Mouse (Mus musculus): ENCODE results near the gene Smtnl1. TPM values are rescaled to one million over a fixed set of nuclear protein-coding genes. Genes with fewer than 3 reads are reported as not detected.

Smtnl1 gene
- polyA plus RNA-seq, 1 experiment from 2014 or later: not detected

DNA sequence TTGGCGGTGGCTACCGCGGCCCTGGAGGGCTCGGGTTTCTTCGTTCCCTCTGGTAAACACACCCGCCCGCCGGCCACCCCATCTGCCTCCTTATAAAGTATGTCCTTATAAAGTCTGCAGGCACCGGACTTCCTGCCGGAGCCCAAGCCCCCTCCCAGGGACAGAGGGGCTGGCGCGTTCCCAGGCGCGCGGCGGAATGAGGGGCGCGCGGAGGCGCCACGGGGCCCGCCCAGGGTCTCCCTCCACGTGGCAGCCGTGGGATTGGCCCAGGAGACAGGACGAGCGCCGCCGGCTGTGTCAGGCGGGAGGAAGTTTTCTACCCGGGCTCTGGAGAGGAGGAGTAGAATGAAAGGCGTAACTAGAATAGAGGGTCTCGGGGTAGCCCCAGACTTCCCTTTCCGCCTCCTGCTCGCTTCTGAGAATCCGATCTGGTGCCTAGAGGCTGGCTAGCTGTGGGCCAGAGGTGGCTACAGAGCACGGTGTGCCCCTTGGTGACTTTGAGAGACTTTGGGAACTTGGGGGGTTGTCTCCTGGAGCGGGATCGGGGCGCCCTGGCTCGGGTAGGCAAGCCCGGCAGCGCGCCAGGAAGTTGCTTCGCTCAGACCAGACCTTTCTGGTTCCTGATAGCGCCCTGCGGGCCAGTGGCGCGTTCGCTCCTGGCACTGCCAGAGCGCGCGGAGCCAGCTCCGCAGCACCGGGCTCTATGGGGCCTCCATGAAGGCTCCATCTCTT lies 17.7 kb upstream of the Smtnl1 start:
- DNase-seq (ENCODE audit: low spot score): peak; percentile 85
- under 1% methylated on average over 54 of the region's 54 CpGs for WGBS
- H3K9ac ChIP-seq (ENCODE audit: low read depth, low read length): peak overlapping the region; percentile 83

DNA sequence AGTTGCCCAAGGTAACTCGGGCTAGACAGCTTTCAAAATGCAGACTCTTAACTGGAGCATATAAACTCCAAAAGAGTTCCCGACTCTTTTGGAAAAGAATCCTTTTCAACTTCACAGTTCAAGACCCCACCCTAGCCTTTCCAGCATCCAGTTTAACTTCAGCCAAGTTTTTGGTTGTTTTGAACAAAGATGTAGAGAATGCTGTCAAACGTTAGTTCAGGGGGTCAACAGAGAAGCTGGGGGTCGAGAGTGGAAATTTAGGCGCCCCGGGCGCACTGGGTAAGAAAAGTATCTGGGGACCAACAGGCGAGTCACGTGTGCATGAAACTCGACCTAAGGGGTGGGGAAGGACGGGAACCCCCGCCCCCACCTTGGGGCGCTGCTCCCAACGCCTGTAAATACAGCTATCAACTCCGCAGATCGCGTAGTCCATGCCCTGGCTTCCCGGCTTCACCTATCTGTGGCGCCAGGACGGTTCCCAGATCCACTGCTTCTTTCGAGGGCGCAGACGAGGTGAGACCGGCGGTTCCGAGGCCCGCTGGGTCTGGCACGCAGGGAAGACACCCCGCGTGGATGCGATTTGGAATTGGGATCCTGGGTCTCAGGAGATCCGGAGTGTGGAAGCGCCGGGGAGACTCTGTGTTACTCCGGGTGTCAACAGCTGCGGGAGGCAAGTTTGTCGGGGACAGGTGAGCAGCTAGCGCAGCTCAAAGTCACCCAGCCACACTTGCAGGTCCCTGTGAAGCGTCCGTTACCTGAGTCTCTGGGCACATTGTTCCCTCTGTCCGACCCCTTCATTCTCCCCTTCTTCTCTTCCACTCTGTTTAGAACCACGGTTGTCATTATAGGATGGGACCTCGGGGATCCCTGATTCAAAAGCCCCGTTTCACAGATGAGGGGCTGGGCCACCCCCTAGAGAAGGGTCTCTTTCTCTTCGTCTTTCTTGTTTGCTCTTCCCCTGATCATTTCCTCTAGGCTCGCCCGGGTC lies 16.8 kb upstream of the Smtnl1 start:
- Histone ChIP-seq H3K9ac (ENCODE audit: low read depth, low read length) (peak overlapping the region; percentile 83), H3K4me1 (replicated peaks; ENCODE audit: control insufficient read depth, insufficient read depth, low read length) (no peaks in the 10 kb centered on the region; the same call in 1 of the 2 replicates), H3K27ac (ENCODE audit: low read depth, low read length) (peak overlapping the region; percentile 77), H3K27me3 (ENCODE audit: control insufficient read depth, insufficient read depth, low read length) (peaks cover 15% of the 10 kb centered on the region), H3K4me3 (ENCODE audit: low read depth, low read length) (peak overlapping the region; percentile 61), H3K36me3 (ENCODE audit: control insufficient read depth, insufficient read depth, low read length) (no peaks in the 10 kb centered on the region), H3K9me3 (ENCODE audit: control insufficient read depth, low read length) (no peaks in the 10 kb centered on the region), H3K4me2 (replicated peaks; ENCODE audit: low read depth, low read length) (peak overlapping the region; percentile 94)
- WGBS: under 1% methylated on average over 47 of the region's 47 CpGs
- DNase-seq (ENCODE audit: low spot score) (peak; percentile 51), ATAC-seq (ENCODE audit: low FRiP score) (peak; percentile 26)

More for the DNA sequence above, 17.7 kb upstream of the Smtnl1 start:
- Histone ChIP-seq H3K9me3 (ENCODE audit: control insufficient read depth, low read length) (no peaks in the 10 kb centered on the region), H3K36me3 (ENCODE audit: control insufficient read depth, insufficient read depth, low read length) (no peaks in the 10 kb centered on the region), H3K27ac (ENCODE audit: low read depth, low read length) (peak overlapping the region; percentile 77), H3K4me3 (ENCODE audit: low read depth, low read length) (peak overlapping the region; percentile 61), H3K4me2 (replicated peaks; ENCODE audit: low read depth, low read length) (peak overlapping the region; percentile 94), H3K4me1 (replicated peaks; ENCODE audit: control insufficient read depth, insufficient read depth, low read length) (no peaks in the 10 kb centered on the region; the same call in 1 of the 2 replicates), H3K27me3 (ENCODE audit: control insufficient read depth, insufficient read depth, low read length) (peaks cover 15% of the 10 kb centered on the region)
- ATAC-seq (ENCODE audit: low FRiP score): peak; percentile 89

DNA sequence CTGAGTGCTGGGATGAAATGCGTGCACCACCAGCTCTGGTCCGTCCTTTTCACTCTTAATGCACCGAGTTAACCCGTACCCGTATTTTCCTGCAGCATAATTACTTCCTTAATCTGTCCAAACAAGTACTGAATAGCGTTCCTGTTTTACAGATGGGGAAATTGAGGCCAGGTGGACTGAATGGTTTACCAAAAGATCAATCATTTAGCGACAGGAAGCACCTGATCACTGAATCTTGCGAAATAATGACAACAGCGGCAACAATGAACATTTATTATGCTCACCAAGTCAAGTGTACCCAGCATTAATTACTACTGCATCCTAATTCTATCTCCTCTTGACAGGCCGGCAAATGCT lies 16.1 kb upstream of the Smtnl1 start, which contains the start of gene Slc43a1:
Gene Slc43a1, plus strand, starts transcription at position 258 of the 357 bp plus-strand sequence.
- Histone ChIP-seq H3K9ac (ENCODE audit: low read depth, low read length) (peak within 1 kb of the TSS; percentile 83), H3K4me1 (replicated peaks; ENCODE audit: control insufficient read depth, insufficient read depth, low read length) (no peaks in the 10 kb centered on the region; the same call in 1 of the 2 replicates), H3K9me3 (ENCODE audit: control insufficient read depth, low read length) (no peaks in the 10 kb centered on the region), H3K27ac (ENCODE audit: low read depth, low read length) (peak within 1 kb of the TSS; percentile 77; the same call in 1 of the 2 replicates), H3K36me3 (ENCODE audit: control insufficient read depth, insufficient read depth, low read length) (no peaks in the 10 kb centered on the region), H3K27me3 (ENCODE audit: control insufficient read depth, insufficient read depth, low read length) (peaks cover 15% of the 10 kb centered on the region), H3K4me2 (replicated peaks; ENCODE audit: low read depth, low read length) (peak within 1 kb of the TSS; percentile 94), H3K4me3 (ENCODE audit: low read depth, low read length) (peak within 1 kb of the TSS; percentile 61)
- peak; percentile 33 for DNase-seq (ENCODE audit: low spot score)
- 15% methylated on average over 10 of the region's 10 CpGs for WGBS
- no peak for ATAC-seq (ENCODE audit: low FRiP score)

DNA sequence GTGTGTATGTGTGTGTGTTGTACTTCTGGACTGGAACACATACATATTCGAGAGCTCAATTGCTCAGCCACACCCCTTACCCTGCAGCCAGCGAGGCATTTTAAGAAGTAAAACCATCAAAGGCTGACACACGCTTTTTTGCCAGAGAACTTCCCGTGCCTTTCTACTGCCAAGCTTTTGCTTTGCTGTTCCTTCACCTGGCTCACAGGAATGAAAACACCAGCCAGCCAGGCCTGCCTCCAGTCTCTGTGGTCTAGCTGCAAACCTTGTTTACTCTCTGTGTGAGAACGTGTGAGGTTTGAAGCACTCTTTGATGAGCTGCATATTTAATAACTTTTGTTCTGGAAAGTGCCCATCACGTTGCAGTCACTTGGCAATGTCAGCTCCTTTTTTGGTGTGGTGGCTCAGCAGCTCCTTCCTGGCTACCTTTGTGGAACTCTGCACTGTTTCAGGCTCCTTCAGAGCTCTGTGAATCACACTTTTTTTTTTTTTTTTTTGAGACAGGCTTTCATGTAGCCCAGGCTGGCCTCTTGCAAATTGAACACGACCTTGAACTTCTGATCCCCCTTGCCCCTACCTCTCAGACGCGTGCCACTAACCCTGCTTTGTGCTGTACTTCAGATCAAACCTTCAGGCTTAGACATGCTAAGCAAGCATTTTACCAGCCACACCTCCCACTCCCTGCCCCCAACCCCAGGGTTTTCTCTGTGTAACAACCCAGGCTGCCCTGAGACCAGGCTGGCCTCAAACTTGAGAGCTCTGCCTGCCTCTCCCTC lies 15.6 kb upstream of the Smtnl1 start:
- H3K27ac ChIP-seq (ENCODE audit: low read depth, low read length): no peak overlapping the region
- 28% methylated on average over 9 of the region's 9 CpGs for WGBS
- H3K4me1 ChIP-seq (replicated peaks; ENCODE audit: control insufficient read depth, insufficient read depth, low read length): no peaks in the 10 kb centered on the region; the same call in 1 of the 2 replicates
- no peak overlapping the region for H3K4me2 ChIP-seq (replicated peaks; ENCODE audit: low read depth, low read length)
- ATAC-seq (ENCODE audit: low FRiP score): no peak
- H3K27me3 ChIP-seq (ENCODE audit: control insufficient read depth, insufficient read depth, low read length): peaks cover 15% of the 10 kb centered on the region
- H3K9ac ChIP-seq (ENCODE audit: low read depth, low read length): no peak overlapping the region
- no peak for DNase-seq (ENCODE audit: low spot score)
- H3K9me3 ChIP-seq (ENCODE audit: control insufficient read depth, low read length): no peaks in the 10 kb centered on the region
- no peaks in the 10 kb centered on the region for H3K36me3 ChIP-seq (ENCODE audit: control insufficient read depth, insufficient read depth, low read length)
- H3K4me3 ChIP-seq (ENCODE audit: low read depth, low read length): no peak overlapping the region

DNA sequence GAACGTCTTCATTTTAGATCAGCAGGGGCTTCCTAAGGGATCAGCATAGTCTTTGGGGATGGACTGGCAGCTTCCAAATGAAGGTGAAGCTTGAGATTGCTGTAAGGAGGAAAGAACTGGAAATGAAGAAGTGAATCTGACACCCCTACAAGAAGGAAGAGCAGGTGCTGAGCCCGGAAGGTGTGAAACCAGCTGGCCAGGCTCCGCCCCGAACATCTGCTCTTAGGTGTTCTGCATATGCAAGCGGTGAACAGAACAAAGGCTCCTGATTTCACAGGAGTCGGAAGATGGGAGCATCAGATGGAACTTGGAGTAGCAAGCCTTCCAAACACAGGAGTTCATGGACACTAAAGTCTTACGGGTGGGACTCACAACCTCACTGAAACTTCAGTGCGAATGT lies 14.7 kb upstream of the Smtnl1 start:
- DNase-seq (ENCODE audit: low spot score) (no peak), ATAC-seq (ENCODE audit: low FRiP score) (no peak)
- no peaks in the 10 kb centered on the region for H3K9me3 ChIP-seq (ENCODE audit: control insufficient read depth, low read length)
- no peak overlapping the region for H3K4me3 ChIP-seq (ENCODE audit: low read depth, low read length)
- H3K27me3 ChIP-seq (ENCODE audit: control insufficient read depth, insufficient read depth, low read length): peaks cover 15% of the 10 kb centered on the region
- no peak overlapping the region for H3K9ac ChIP-seq (ENCODE audit: low read depth, low read length)
- H3K4me1 ChIP-seq (replicated peaks; ENCODE audit: control insufficient read depth, insufficient read depth, low read length): no peaks in the 10 kb centered on the region; the same call in 1 of the 2 replicates
- no peaks in the 10 kb centered on the region for H3K36me3 ChIP-seq (ENCODE audit: control insufficient read depth, insufficient read depth, low read length)
- no peak overlapping the region for H3K27ac ChIP-seq (ENCODE audit: low read depth, low read length)
- 61% methylated on average over 8 of the region's 8 CpGs for WGBS
- H3K4me2 ChIP-seq (replicated peaks; ENCODE audit: low read depth, low read length): no peak overlapping the region

DNA sequence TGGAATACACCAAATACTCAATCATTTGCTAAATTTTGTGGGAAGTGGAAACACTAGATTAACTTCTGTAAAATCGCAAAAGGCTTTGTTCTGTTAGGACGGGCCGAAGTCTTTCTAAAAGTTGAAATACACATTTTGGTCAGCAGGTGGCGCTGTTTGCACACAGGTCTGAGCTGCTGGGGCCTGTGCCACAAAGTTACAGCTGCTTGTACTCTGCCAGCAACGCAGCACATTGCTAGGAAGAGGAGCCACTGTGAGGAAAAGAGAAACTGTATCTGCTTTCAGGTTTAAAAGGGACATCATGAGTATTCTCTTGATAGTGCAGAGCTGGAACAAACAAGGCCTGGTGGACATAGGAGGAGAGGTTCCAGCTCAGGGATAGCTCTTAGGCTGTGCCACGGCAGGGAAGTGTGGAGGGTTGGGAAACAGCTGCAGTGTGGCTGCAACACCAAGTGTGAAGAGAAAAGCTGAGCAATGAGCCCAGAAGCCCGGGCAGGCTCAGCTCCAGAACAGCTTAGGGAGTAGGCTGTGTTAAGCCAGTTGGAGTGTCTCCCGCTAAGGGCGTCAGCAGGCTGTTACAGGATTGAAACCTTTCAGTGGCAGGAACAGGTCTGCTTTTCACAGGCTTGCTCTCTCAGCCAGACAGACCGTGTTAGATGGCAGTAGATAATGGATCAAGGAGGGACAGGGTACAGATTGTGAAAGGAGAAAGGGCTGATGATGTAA lies 9.4 kb upstream of the Smtnl1 start:
- Histone ChIP-seq H3K4me2 (replicated peaks; ENCODE audit: low read depth, low read length) (no peak overlapping the region), H3K36me3 (ENCODE audit: control insufficient read depth, insufficient read depth, low read length) (no peaks in the 10 kb centered on the region), H3K4me3 (ENCODE audit: low read depth, low read length) (no peak overlapping the region), H3K4me1 (replicated peaks; ENCODE audit: control insufficient read depth, insufficient read depth, low read length) (peaks cover 4% of the 10 kb centered on the region), H3K9me3 (ENCODE audit: control insufficient read depth, low read length) (no peaks in the 10 kb centered on the region), H3K27ac (ENCODE audit: low read depth, low read length) (no peak overlapping the region), H3K9ac (ENCODE audit: low read depth, low read length) (no peak overlapping the region), H3K27me3 (ENCODE audit: control insufficient read depth, insufficient read depth, low read length) (no peaks in the 10 kb centered on the region)
- DNase-seq (ENCODE audit: low spot score) (peak; percentile 93), ATAC-seq (ENCODE audit: low FRiP score) (peak; percentile 53)
- WGBS: 43% methylated on average over 10 of the region's 10 CpGs

DNA sequence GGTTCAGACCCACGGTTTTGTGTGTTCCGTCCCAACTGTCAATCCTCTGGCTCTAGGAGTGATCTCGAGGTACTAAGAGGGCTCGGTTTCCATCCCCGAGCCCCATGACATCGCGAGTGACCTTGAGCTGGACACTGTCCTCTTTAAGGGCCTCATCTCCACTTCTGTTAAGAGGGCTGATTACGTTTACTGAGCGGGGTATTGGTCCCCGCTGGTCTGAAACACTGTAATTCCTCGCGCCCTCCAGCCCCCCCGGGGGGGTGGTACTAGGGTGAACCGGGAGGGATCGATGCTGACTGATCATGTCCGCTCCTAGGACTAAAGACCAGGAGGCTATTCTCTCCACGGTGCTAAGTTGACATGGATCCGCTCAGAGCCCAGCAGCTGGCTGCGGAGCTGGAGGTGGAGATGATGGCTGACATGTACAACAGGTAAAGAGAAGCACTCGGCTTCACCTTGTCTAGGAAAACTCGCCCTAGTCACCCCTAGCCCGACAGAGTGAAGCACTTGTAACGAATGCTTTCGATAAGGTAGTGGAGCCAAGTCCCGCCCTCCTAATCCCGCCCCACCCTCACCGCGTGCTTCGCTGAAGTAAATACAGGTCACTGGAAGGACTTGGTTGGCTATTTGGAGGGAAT lies 5.0 kb upstream of the Smtnl1 start:
- H3K9ac ChIP-seq (ENCODE audit: low read depth, low read length): peak overlapping the region; percentile 69
- WGBS: 1% methylated on average over 29 of the region's 29 CpGs
- H3K9me3 ChIP-seq (ENCODE audit: control insufficient read depth, low read length): no peaks in the 10 kb centered on the region
- H3K4me1 ChIP-seq (replicated peaks; ENCODE audit: control insufficient read depth, insufficient read depth, low read length): peaks cover 4% of the 10 kb centered on the region
- H3K36me3 ChIP-seq (ENCODE audit: control insufficient read depth, insufficient read depth, low read length): no peaks in the 10 kb centered on the region
- no peaks in the 10 kb centered on the region for H3K27me3 ChIP-seq (ENCODE audit: control insufficient read depth, insufficient read depth, low read length)
- DNase-seq (ENCODE audit: low spot score) (no peak), ATAC-seq (ENCODE audit: low FRiP score) (no peak; the same call in 1 of the 2 replicates)
- H3K4me3 ChIP-seq (ENCODE audit: low read depth, low read length): peak overlapping the region; percentile 86
- H3K27ac ChIP-seq (ENCODE audit: low read depth, low read length): no peak overlapping the region
- peak overlapping the region; percentile 93 for H3K4me2 ChIP-seq (replicated peaks; ENCODE audit: low read depth, low read length)

Measured in hindbrain, embryonic 11.5 days (tissue).